ENCODE assay signal across 38 mouse cellular contexts in the genomic region with DNA sequence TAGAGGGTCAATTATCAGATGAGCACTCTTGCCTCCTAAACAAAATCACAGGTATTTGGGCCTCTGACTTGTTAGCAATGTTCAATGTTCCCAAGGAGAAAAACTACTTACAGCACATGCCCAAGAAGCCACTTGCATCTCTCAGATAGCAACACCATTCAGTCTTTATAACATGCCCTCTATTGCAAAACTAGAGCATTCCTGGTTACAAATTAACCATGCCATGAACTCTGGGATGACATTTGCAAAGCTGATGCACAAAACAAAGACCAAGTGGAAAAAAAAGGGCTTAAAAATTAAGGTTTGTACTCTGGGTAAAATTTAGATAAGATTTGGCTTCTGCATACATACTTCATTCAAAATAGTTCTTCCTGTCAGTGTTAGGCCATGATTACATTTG. TPM values are rescaled to one million over a fixed set of nuclear protein-coding genes. Genes with fewer than 3 reads are reported as not detected.
"Had no signal": no experiment of that assay in that cellular context is flagged by ENCODE, and none has a peak within 500 bp of the region (broad histone marks: within the 10 kb centered on the region; RNA-seq: fewer than 3 reads in every experiment).

TSS of gene Serpina7 (minus strand) at position 160 of the 400 bp plus-strand sequence.

- H3K4me1 ChIP-seq: heart, embryonic 13.5 days; heart, embryonic 15.5 days; hindbrain, embryonic 13.5 days; hindbrain, embryonic 15.5 days; limb, embryonic 13.5 days; limb, embryonic 15.5 days; liver, embryonic 15.5 days had no signal

- H3K36me3 ChIP-seq: heart, embryonic 13.5 days; heart, embryonic 15.5 days; hindbrain, embryonic 13.5 days; hindbrain, embryonic 15.5 days; limb, embryonic 13.5 days; limb, embryonic 15.5 days; liver, embryonic 15.5 days had no signal

- H3K4me3 ChIP-seq: heart, adult 2 months; heart, embryonic 13.5 days; heart, embryonic 15.5 days; hindbrain, embryonic 13.5 days; hindbrain, embryonic 15.5 days; limb, embryonic 13.5 days; limb, embryonic 15.5 days; liver, embryonic 15.5 days had no signal

- H3K9me3 ChIP-seq: heart, embryonic 13.5 days; heart, embryonic 15.5 days; hindbrain, embryonic 13.5 days; hindbrain, embryonic 15.5 days; limb, embryonic 13.5 days; limb, embryonic 15.5 days; liver, embryonic 15.5 days had no signal

- H3K27ac ChIP-seq: heart, adult 2 months; heart, embryonic 13.5 days; heart, embryonic 15.5 days; hindbrain, embryonic 13.5 days; hindbrain, embryonic 15.5 days; hindbrain, postnatal 0 days; kidney, postnatal 0 days; limb, embryonic 13.5 days; limb, embryonic 15.5 days; liver, embryonic 15.5 days had no signal

- H3K27me3 ChIP-seq: heart, embryonic 13.5 days; heart, embryonic 15.5 days; hindbrain, embryonic 13.5 days; hindbrain, embryonic 15.5 days; limb, embryonic 15.5 days; liver, embryonic 15.5 days had no signal

- DNase-seq: forebrain, postnatal 0 days; gastrocnemius, postnatal 14 days; gastrocnemius, postnatal 36 days; heart, adult 11 months; heart, adult 2 months; heart, postnatal 14 days; heart, postnatal 36 days; kidney, adult 18-20 months; kidney, postnatal 25 days; layer of hippocampus, adult 9-11 months; left cerebral cortex, postnatal 4 days; lung, adult 18-20 months had no signal

- H3K4me2 ChIP-seq: heart, embryonic 11.5 days; heart, embryonic 13.5 days; heart, embryonic 15.5 days; hindbrain, embryonic 13.5 days; hindbrain, embryonic 15.5 days; limb, embryonic 13.5 days; limb, embryonic 15.5 days; liver, embryonic 15.5 days had no signal

- ATAC-seq: forebrain, postnatal 0 days; hindbrain, postnatal 0 days; intestine, embryonic 16.5 days had no signal

- H3K9ac ChIP-seq: forebrain, postnatal 0 days; heart, embryonic 13.5 days; heart, embryonic 15.5 days; hindbrain, embryonic 13.5 days; hindbrain, embryonic 15.5 days; limb, embryonic 13.5 days; limb, embryonic 15.5 days; liver, embryonic 15.5 days had no signal

RNA-seq across cellular contexts. Expression of gene Serpina7, which starts in this region (rescaled TPM):
- total RNA-seq: gastrocnemius, adult 18-20 months; gastrocnemius, adult 8-10 months; gastrocnemius, postnatal 14 days; gastrocnemius, postnatal 36 days; heart, adult 2 months; heart, postnatal 14 days; heart, postnatal 36 days; hematopoietic stem cell, adult 5-6 weeks; hindbrain, postnatal 0 days; layer of hippocampus, adult 18-20 months; layer of hippocampus, adult 8-10 months; layer of hippocampus, postnatal 25 days; left cerebral cortex, adult 18-20 months; left cerebral cortex, adult 8-10 months; left cerebral cortex, postnatal 10 days; left cerebral cortex, postnatal 25 days; left cerebral cortex, postnatal 4 days had no signal
- polyA plus RNA-seq: forebrain, postnatal 0 days; heart, adult 2 months; heart, embryonic 11.5 days; heart, embryonic 13.5 days; heart, embryonic 15.5 days; heart, postnatal 0 days; hindbrain, embryonic 11.5 days; hindbrain, embryonic 13.5 days; hindbrain, embryonic 15.5 days; hindbrain, postnatal 0 days; intestine, embryonic 14.5 days; kidney, embryonic 14.5 days; large intestine, adult 2 months had no signal
